Mouse (Mus musculus) telencephalon, adult 2 months (tissue): Measurements from ENCODE around the gene Kbtbd2.

ENCODE experiments used
- DNase-seq: peaks from one replicate; pipeline ENCODE4 v3.0.0-alpha.2; 2011; ENCODE audit warnings: low read depth, low spot score

The Kbtbd2 gene

GRCm38 (mm10) chr6:56797311-56798151, at the start of gene Kbtbd2:
Kbtbd2 (minus strand) TSS chr6:56797813.
- DNase-seq, result peak; percentile 86

GRCm38 (mm10) chr6:56844365-56844764, 46.8 kb upstream of the Kbtbd2 start:
- DNase-seq, result no peak

GRCm38 (mm10) chr6:56843229-56843628, 45.6 kb upstream of the Kbtbd2 start:
- DNase-seq, result no peak

- no peak for DNase-seq
Measured at GRCm38 (mm10) chr6:56837621-56838020, 40.0 kb upstream of the Kbtbd2 start.

GRCm38 (mm10) chr6:56837166-56837565, 39.6 kb upstream of the Kbtbd2 start:
- no peak for DNase-seq

GRCm38 (mm10) chr6:56835532-56835931, 37.9 kb upstream of the Kbtbd2 start:
- DNase-seq, result no peak

GRCm38 (mm10) chr6:56834769-56835168, 37.2 kb upstream of the Kbtbd2 start:
- DNase-seq, result no peak

- DNase-seq, result no peak
Measured at GRCm38 (mm10) chr6:56832830-56833229, 35.2 kb upstream of the Kbtbd2 start.

GRCm38 (mm10) chr6:56832407-56832796, 34.8 kb upstream of the Kbtbd2 start:
- no peak for DNase-seq

- DNase-seq, result no peak
Measured at GRCm38 (mm10) chr6:56831697-56832406, 34.2 kb upstream of the Kbtbd2 start, which contains the start of gene Fkbp9. Fkbp9 (plus strand) TSS chr6:56832059.

GRCm38 (mm10) chr6:56825657-56826056, 28.0 kb upstream of the Kbtbd2 start:
- no peak for DNase-seq

GRCm38 (mm10) chr6:56819124-56819487, 21.5 kb upstream of the Kbtbd2 start:
- no peak for DNase-seq

GRCm38 (mm10) chr6:56818436-56819123, 21.0 kb upstream of the Kbtbd2 start:
- no peak for DNase-seq

- DNase-seq, result no peak
Measured at GRCm38 (mm10) chr6:56813332-56813731, 15.7 kb upstream of the Kbtbd2 start.

GRCm38 (mm10) chr6:56808656-56809055, 11.0 kb upstream of the Kbtbd2 start:
- DNase-seq, result peak; percentile 50

- DNase-seq, result peak; percentile 73
Measured at GRCm38 (mm10) chr6:56806195-56806594, 8.6 kb upstream of the Kbtbd2 start.

- no peak for DNase-seq
Measured at GRCm38 (mm10) chr6:56805026-56805425, 7.4 kb upstream of the Kbtbd2 start.

- peak; percentile 34 for DNase-seq
Measured at GRCm38 (mm10) chr6:56798152-56798465, 496 bp upstream of the Kbtbd2 start.

- DNase-seq, result peak; percentile 36
Measured at GRCm38 (mm10) chr6:56796668-56797141, 908 bp downstream of the Kbtbd2 start.

GRCm38 (mm10) chr6:56796232-56796631, 1.4 kb downstream of the Kbtbd2 start:
- DNase-seq, result no peak

- no peak for DNase-seq
Measured at GRCm38 (mm10) chr6:56794834-56795233, 2.8 kb downstream of the Kbtbd2 start.

GRCm38 (mm10) chr6:56789336-56789735, 8.3 kb downstream of the Kbtbd2 start:
- DNase-seq, result no peak
